Mouse (Mus musculus) intestine, embryonic 15.5 days (tissue): ENCODE data around the gene Pnpo. TPM values are rescaled to one million over a fixed set of nuclear protein-coding genes. Genes with fewer than 3 reads are reported as not detected.
A peak's percentile ranks its signal among the peaks of the same experiment; 100 is the strongest.

Source experiments
- ATAC-seq: fragments of 200-750 bp; cut with Nextera tagmentation; 2 replicates; pipeline ENCODE4 v1.8.0; 2017; ENCODE audit warnings: moderate TSS enrichment, moderate library complexity
- H3K27ac ChIP-seq: fragments of 300-500 bp; sonication (generic); 2 replicates; pipeline ENCODE4 v1.5.1; 2015; ENCODE audit warnings: mild to moderate bottlenecking, inconsistent platforms
- H3K27me3 ChIP-seq: fragments of 300-500 bp; sonication (generic); replicated peaks from 2 replicates; pipeline ENCODE4 v1.6.1; 2015; ENCODE audit warnings: inconsistent platforms
- H3K36me3 ChIP-seq: fragments of 300-500 bp; sonication (generic); 2 replicates; pipeline ENCODE4 v1.6.1; 2015; ENCODE audit warnings: inconsistent platforms
- H3K4me1 ChIP-seq: fragments of 300-500 bp; sonication (generic); replicated peaks from 2 replicates; pipeline ENCODE4 v1.6.1; 2015; ENCODE audit warnings: inconsistent platforms
- H3K4me2 ChIP-seq: fragments of 300-500 bp; sonication (generic); replicated peaks from 2 replicates; pipeline ENCODE4 v1.6.1; 2015; ENCODE audit warnings: mild to moderate bottlenecking, inconsistent platforms
- H3K4me3 ChIP-seq: fragments of 300-500 bp; sonication (generic); replicated peaks from 2 replicates; pipeline ENCODE4 v1.5.1; 2015; ENCODE audit warnings: inconsistent platforms
- H3K9ac ChIP-seq: fragments of 300-500 bp; sonication (generic); 2 replicates; pipeline ENCODE4 v1.6.1; 2015; ENCODE audit warnings: inconsistent platforms
- H3K9me3 ChIP-seq: fragments of 300-500 bp; sonication (generic); 2 replicates; pipeline ENCODE4 v1.6.1; 2016; ENCODE audit warnings: inconsistent platforms
- WGBS: fragments of 180-500 bp; shearing (Covaris S2); methylation state at CpG from one replicate; pipeline ENCODE4 v1.1.7; 2015; 5-methylcytosine and 5-hydroxymethylcytosine counted together
- polyA plus RNA-seq: library from polyadenylated mRNA; unstranded; fragments of >200 nt; fragmentation: Nextera tagmentation; extraction: Ambion mirVana; gene quantifications from 2 replicates; pipeline ENCODE4 v1.2.1, GENCODE M21; 2015

Gene Pnpo
- polyA plus RNA-seq, 1 experiment from 2014 or later = 81.9 TPM

DNA sequence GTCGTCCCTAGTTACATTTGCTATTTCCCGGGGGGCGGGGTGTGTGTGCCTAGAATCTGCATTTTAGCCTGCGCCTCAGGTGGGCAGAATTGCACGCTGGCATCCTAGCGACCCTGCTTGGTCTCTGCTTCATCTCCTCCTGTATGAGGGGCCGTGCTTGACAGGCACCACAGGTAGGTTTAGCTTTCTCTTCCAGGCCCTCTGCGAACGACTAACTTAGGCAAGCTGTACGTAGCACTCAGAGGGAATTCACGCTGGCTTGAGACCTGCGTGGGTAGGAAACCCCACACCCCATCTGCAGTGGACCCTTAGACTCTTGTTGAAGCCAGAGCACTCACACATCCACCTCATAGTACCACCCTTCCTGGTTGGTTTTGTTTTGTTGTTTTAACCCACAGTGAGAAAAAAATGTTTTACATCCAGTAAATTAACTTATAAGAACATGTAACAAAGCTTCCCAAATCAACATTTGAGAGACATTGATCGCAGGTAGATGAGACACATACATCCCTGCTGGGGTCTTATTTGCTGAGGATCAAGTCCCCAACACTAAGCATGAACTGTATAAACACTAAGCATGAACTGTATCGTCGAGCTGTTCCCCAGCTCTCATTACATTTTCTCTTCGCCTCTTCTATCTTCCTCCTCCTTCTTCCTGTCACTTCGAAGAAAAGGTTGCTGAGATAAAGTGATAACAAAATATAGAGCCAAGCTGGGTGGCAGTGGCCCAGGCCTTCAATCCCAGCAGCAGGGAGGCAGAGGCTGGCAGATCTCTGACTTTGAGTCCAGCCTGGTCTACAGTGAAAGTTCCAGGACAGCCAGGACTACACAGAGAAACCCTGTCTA, 34.8 kb upstream of the Pnpo start:
- Histone ChIP-seq H3K9me3 (no peaks in the 10 kb centered on the region), H3K27me3 (no peaks in the 10 kb centered on the region), H3K9ac (peak overlapping the region; percentile 71), H3K27ac (peak overlapping the region; percentile 86), H3K36me3 (no peaks in the 10 kb centered on the region), H3K4me2 (peak overlapping the region; percentile 92), H3K4me3 (peak overlapping the region; percentile 56), H3K4me1 (peaks cover 7% of the 10 kb centered on the region)
- WGBS = 26% methylated on average over 17 of the region's 17 CpGs
- ATAC-seq = no peak

- Histone ChIP-seq H3K27ac (peak overlapping the region; percentile 94), H3K27me3 (no peaks in the 10 kb centered on the region), H3K4me3 (peak overlapping the region; percentile 99), H3K4me1 (peaks cover 7% of the 10 kb centered on the region), H3K9ac (peak overlapping the region; percentile 98), H3K36me3 (no peaks in the 10 kb centered on the region), H3K9me3 (no peaks in the 10 kb centered on the region), H3K4me2 (peak overlapping the region; percentile 92)
- ATAC-seq = peak; percentile 98
- WGBS = under 1% methylated on average over 44 of the region's 45 CpGs
These were observed 34.0 kb upstream of the Pnpo start for GRCm38 (mm10) chr11:96977606-96978400.

DNA sequence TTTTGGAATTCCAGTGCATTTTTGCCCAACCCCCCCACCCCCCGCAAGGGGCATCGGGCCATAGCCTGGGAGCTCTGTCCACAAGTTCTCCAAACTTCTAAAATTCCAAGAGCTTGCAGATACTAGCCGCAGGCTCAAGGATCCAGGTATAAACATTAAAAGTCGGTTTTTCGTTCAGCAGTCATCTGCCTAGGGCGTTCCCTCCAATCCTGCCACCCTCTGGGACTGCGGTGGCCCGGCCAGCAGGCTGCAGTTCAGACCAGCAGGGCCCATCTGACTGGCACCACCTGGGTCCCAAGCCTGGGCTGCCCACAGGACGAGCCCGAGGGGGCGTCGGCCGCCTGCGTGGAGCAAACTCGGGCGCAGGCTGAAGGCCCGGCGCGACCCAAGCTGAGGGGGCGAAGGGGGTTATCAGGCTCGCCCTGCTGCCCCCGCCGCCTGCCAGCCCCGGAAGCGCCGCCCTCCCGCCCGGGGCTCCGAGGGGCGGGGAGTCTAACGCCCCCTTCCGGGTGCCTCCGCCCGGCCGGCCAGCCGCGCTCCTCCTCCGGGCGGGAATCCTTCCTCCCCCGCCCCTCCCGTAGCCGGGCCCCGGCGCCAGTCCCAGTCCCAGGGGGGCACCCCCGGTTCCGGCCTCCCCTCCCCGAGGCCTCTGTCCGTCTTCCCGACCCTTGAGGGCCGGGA, 33.3 kb upstream of the Pnpo start:
- H3K9me3 ChIP-seq = no peaks in the 10 kb centered on the region
- no peaks in the 10 kb centered on the region for H3K27me3 ChIP-seq
- H3K9ac ChIP-seq = peak overlapping the region; percentile 98
- under 1% methylated on average over 49 of the region's 50 CpGs for WGBS
- peak overlapping the region; percentile 70 for H3K4me2 ChIP-seq
- H3K36me3 ChIP-seq = no peaks in the 10 kb centered on the region
- ATAC-seq = peak; percentile 89
- H3K4me3 ChIP-seq = peak overlapping the region; percentile 99
- H3K4me1 ChIP-seq = peaks cover 7% of the 10 kb centered on the region
- H3K27ac ChIP-seq = peak overlapping the region; percentile 94

GRCm38 (mm10) chr11:96976379-96976687, 32.5 kb upstream of the Pnpo start:
- Histone ChIP-seq H3K27me3 (no peaks in the 10 kb centered on the region), H3K27ac (peak overlapping the region; percentile 94; the same call in 1 of the 2 replicates), H3K4me2 (peak overlapping the region; percentile 70), H3K36me3 (no peaks in the 10 kb centered on the region), H3K9me3 (no peaks in the 10 kb centered on the region), H3K4me1 (peaks cover 7% of the 10 kb centered on the region), H3K4me3 (peak overlapping the region; percentile 99), H3K9ac (peak overlapping the region; percentile 98)
- no peak for ATAC-seq
- WGBS = 40% methylated on average over 3 of the region's 3 CpGs

GRCm38 (mm10) chr11:96975511-96976378, 32.0 kb upstream of the Pnpo start:
- Histone ChIP-seq H3K36me3 (no peaks in the 10 kb centered on the region), H3K4me2 (peak overlapping the region; percentile 70), H3K9me3 (no peaks in the 10 kb centered on the region), H3K9ac (no peak overlapping the region), H3K27me3 (no peaks in the 10 kb centered on the region), H3K4me3 (peak overlapping the region; percentile 99), H3K27ac (no peak overlapping the region), H3K4me1 (peaks cover 7% of the 10 kb centered on the region)
- 75% methylated on average over 10 of the region's 10 CpGs for WGBS
- no peak for ATAC-seq

DNA sequence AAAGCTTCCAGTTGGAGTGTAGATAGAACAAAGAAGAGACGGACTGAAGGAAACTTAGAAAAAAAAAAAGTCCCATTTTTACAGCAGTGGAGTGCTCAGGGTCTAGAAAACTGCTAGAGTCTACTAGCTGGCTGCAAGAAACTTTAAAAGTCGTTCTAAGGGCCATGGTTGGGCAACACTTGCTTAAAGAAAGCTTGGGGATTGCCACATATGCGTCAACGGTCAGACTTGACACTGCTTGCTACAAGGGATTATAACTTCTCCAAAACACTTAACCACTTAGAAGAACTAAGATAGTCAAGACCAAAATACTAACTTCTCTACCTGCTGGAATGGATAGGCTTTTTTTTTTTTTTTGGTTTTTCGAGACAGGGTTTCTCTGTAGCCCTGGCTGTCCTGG, 31.0 kb upstream of the Pnpo start:
- H3K9me3 ChIP-seq = no peaks in the 10 kb centered on the region
- no peak for ATAC-seq
- H3K27ac ChIP-seq = no peak overlapping the region
- no peak overlapping the region for H3K4me3 ChIP-seq
- H3K27me3 ChIP-seq = no peaks in the 10 kb centered on the region
- no peak overlapping the region for H3K4me2 ChIP-seq
- WGBS = 79% methylated on average over 5 of the region's 5 CpGs
- H3K36me3 ChIP-seq = no peaks in the 10 kb centered on the region
- H3K9ac ChIP-seq = no peak overlapping the region
- peaks cover 15% of the 10 kb centered on the region for H3K4me1 ChIP-seq

- Histone ChIP-seq H3K36me3 (no peaks in the 10 kb centered on the region), H3K4me1 (peaks cover 26% of the 10 kb centered on the region), H3K27me3 (no peaks in the 10 kb centered on the region), H3K9ac (0 out of 2 replicates have a peak overlapping the region, but pooled peaks have one; percentile 13), H3K4me2 (no peak overlapping the region), H3K9me3 (no peaks in the 10 kb centered on the region), H3K27ac (no peak overlapping the region), H3K4me3 (no peak overlapping the region)
- no peak for ATAC-seq
- 82% methylated on average over 5 of the region's 5 CpGs for WGBS
These were observed 29.7 kb upstream of the Pnpo start for GRCm38 (mm10) chr11:96973426-96973964.

- no peak overlapping the region for H3K9ac ChIP-seq
- no peak for ATAC-seq
- H3K4me3 ChIP-seq = no peak overlapping the region
- H3K27me3 ChIP-seq = no peaks in the 10 kb centered on the region
- H3K9me3 ChIP-seq = no peaks in the 10 kb centered on the region
- no peaks in the 10 kb centered on the region for H3K36me3 ChIP-seq
- H3K4me2 ChIP-seq = no peak overlapping the region
- WGBS = 80% methylated on average over 5 of the region's 5 CpGs
- no peak overlapping the region for H3K27ac ChIP-seq
- H3K4me1 ChIP-seq = peaks cover 28% of the 10 kb centered on the region
These were observed 29.1 kb upstream of the Pnpo start for GRCm38 (mm10) chr11:96972906-96973305.

- Histone ChIP-seq H3K27ac (peak overlapping the region; percentile 81), H3K9ac (0 out of 2 replicates have a peak overlapping the region, but pooled peaks have one; percentile 26), H3K9me3 (no peaks in the 10 kb centered on the region), H3K27me3 (no peaks in the 10 kb centered on the region), H3K4me2 (no peak overlapping the region), H3K4me1 (peaks cover 30% of the 10 kb centered on the region), H3K36me3 (no peaks in the 10 kb centered on the region), H3K4me3 (no peak overlapping the region)
- ATAC-seq = no peak
- 56% methylated on average over 3 of the region's 3 CpGs for WGBS
These were observed 26.6 kb upstream of the Pnpo start for GRCm38 (mm10) chr11:96970341-96970740.

DNA sequence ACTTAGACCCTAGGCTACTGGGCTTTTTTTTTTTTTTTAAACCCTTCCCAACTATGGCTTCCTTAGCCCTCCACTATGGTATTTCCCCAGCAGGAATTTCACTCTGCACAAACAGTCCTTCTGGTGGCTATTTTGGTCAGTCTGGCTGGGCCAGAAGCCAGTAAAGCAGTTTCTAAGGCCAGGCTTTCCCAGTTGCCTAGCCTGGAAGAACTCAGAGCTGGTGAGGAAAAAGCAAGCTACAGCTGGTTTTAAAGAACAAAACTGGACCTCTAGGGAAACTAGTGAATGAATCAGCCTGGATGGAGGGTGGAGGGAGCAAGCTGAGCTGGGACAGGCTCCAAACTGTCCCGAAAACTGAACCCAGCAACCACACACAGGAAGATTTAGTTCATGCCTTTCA, 26.0 kb upstream of the Pnpo start:
- ATAC-seq = peak; percentile 10; the same call in 1 of the 2 replicates
- Histone ChIP-seq H3K36me3 (no peaks in the 10 kb centered on the region), H3K9me3 (no peaks in the 10 kb centered on the region), H3K27me3 (no peaks in the 10 kb centered on the region), H3K4me1 (peaks cover 30% of the 10 kb centered on the region), H3K9ac (0 out of 2 replicates have a peak overlapping the region, but pooled peaks have one; percentile 26), H3K4me3 (no peak overlapping the region), H3K27ac (peak overlapping the region; percentile 81), H3K4me2 (0 out of 2 replicates have a peak overlapping the region, but pooled peaks have one; percentile 26)
- 25% methylated on average over 1 of the region's 1 CpGs for WGBS

GRCm38 (mm10) chr11:96969280-96969722, 25.5 kb upstream of the Pnpo start:
- 73% methylated on average over 5 of the region's 5 CpGs for WGBS
- Histone ChIP-seq H3K27me3 (no peaks in the 10 kb centered on the region), H3K36me3 (no peaks in the 10 kb centered on the region), H3K9me3 (no peaks in the 10 kb centered on the region), H3K4me3 (no peak overlapping the region), H3K4me1 (peaks cover 30% of the 10 kb centered on the region), H3K9ac (0 out of 2 replicates have a peak overlapping the region, but pooled peaks have one; percentile 26), H3K27ac (peak overlapping the region; percentile 81), H3K4me2 (peak overlapping the region; percentile 26; the same call in 1 of the 2 replicates)
- peak; percentile 21; the same call in 1 of the 2 replicates for ATAC-seq
